Mouse (Mus musculus) ES-E14 (cell line): Measurements from ENCODE around the gene Ywhag.

Source experiments
- ZC3H11A ChIP-seq: IDR thresholded peaks from 2 replicates; pipeline ENCODE4 v1.6.1; 2012; ENCODE audit warnings: low read depth, mild to moderate bottlenecking, inconsistent platforms, low read length, borderline replicate concordance
- ZNF384 ChIP-seq: IDR thresholded peaks from 2 replicates; pipeline ENCODE4 v1.6.1; 2012; ENCODE audit warnings: low read depth, low read length, inconsistent platforms

DNA sequence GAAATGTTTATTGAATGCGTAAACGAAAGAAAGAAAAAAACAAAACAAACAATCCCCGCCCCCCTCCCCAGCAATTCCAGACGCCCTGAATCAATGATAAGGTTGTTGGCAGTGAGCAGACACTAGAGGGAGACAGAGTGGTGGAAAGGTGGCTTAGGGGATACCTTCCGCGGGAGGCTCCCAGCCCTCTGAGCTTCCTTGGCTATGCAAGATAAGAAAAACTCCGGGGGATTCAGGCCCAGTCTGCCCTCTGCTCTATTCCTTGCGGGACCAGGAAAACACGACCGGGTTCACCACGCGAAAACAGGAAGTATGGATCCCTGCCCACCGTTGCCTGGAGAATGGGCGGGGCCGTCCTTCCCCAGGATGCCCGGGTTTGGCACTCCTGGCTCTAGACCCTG is 56.6 kb downstream of the Ywhag start:
- TF ChIP-seq ZC3H11A (peak; percentile 1; the same call in 1 of the 2 replicates), ZNF384 (no peak)
